Mouse (Mus musculus) granulocyte monocyte progenitor cell, adult 5-6 weeks (primary cell): ENCODE data around the gene Selenon. TPM values are rescaled to one million over a fixed set of nuclear protein-coding genes. Genes with fewer than 3 reads are reported as not detected.

Source experiments
- ATAC-seq: replicated peaks from 2 replicates; pipeline ENCODE4 v1.8.0; 2016; ENCODE audit warnings: mild to moderate bottlenecking, moderate TSS enrichment, inconsistent platforms; ENCODE audit not compliant: poor library complexity, severe bottlenecking
- total RNA-seq, 2 experiments: library from RNA; stranded (forward) in 1 of 2; stranded (reverse) in 1 of 2; fragments of 200-712, 200-1000 nt in 1 of 2; fragments of >200 nt in 1 of 2; fragmentation: Nextera tagmentation in 1 of 2; gene quantifications; 2 replicates each; pipeline ENCODE4 v1.2.3; 2014 to 2017

Selenon gene
- total RNA-seq (2014; fragmentation: Nextera tagmentation) (32.4 and 32.8 TPM in 2 replicates), total RNA-seq (2017) (3.2 and 6.9 TPM in 2 replicates)

- ATAC-seq, result peak; percentile 12
These were observed at the start of gene Selenon for GRCm38 (mm10) chr4:134551494-134552316. Gene Selenon (minus strand): TSS chr4:134552166.

DNA sequence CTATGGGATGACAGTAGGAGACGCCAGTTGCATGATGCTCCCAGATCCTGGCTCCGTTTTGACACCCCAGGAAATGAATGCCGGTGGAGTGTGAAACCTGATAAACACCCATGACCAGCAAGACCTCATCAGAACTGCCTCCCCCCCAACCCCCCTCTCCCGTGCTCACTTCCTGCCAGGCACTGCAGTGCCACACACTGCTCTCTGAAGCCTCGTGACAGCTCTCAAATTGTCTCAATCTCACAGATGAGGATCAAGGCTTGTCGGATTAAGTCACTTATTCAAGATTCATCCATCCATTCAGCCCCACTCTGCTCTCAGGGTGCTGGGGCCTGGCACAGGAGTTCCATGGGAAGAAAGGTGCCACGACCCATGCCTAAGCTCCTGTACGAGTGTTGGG, 49.4 kb upstream of the Selenon start:
- peak; percentile 67 for ATAC-seq

- ATAC-seq, result no peak
These were observed 48.8 kb upstream of the Selenon start for GRCm38 (mm10) chr4:134600777-134601176.

DNA sequence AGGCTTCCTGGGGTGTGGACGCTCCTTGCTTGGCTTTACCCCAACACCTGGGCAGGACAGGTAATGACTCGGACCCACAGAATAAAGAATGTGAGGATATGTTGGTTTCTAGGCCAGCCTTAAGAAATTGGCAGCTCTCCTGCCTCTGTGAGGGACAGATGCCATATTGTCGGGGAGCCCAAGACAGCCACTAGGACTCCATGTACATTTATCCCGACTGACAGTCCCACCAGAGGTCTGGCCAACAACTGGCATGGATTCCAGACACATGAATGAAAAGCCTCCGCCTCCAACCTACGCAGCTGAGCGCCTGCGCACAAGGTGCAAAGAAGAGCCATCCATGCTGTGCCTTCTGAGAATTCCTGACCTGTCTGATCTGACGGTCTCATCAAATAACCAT, 48.1 kb upstream of the Selenon start:
- no peak for ATAC-seq

GRCm38 (mm10) chr4:134596816-134597692, 45.1 kb upstream of the Selenon start:
- ATAC-seq, result no peak

DNA sequence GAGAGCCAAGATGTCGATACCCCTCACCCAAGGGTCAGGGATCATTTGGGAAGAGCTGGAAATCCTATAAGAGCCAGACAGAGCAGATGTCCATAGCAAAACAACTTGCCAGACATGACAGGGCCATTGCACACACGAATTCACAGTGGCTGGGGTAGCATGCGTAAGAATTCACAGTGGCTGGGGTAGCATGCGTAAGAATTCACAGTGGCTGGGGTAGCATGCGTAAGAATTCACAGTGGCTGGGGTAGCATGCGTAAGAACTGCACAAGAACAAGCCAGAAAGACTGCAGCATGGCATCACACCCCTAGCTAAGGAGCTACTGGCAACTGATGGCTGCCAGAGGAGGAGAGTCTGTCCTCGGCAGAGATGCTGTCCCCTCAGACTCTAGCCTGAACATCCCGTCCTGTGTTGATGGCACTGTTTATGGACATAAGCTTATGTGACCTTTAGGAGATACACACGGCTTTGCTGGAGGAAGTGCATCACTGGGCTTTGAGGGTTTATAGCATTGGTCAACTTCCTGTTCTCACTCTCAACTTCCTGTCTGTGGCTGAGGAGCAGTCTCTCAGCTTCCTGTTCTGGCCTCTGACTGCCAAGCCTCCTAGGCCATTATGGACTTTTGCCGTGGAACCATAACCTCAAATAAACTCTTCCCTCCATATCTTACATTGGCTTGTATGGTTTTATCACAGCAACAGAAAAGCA, 42.9 kb upstream of the Selenon start:
- peak; percentile 86 for ATAC-seq

DNA sequence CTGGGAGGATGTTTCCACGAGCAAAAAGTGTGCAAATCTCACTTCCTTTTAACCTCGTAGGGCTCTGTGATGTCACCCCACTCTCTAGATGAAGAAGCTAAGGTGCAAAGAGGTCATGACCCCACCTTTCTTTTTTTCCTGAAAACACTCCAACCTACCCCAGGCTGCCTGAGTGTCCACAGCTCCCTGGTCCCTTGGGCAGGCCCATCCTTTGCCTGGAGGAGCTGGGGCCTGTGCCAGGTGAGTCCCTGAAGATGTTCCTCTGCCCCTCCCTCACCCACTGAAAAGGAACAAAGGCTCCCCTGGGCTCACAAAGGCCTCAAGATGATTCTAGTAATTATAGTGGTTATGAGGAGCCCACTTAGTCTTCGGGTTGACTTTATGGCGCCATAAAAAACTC, 40.5 kb upstream of the Selenon start:
- ATAC-seq, result no peak

DNA sequence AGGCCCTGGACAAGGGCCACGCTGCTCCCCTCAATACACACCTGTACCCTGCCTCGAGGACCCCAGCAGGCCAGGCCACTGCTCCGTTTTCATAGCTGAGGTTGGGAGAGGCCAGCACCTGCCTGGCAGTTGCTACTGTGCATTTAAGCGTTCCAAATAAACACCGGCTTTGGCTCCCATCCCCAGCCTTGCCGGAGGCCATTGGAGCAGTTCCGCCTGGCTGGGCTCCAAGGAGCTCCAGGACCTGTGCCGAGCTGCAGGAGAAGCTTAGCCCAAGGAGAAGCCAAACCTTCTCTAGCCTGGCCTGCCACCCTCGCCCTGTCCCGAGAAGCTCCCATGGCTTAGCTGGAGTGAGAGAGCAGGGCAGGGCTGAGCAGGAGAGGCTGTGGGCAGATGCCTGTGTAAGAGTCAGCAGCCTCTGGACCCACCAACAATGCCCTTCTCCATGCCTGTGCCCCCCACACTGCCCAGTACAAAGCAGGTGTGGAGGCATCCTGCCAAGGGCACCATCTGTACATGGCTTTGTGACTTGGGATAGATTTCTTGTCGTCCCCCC, 39.6 kb upstream of the Selenon start:
- no peak for ATAC-seq

- no peak for ATAC-seq
These were observed 38.4 kb upstream of the Selenon start for GRCm38 (mm10) chr4:134590227-134590926.

DNA sequence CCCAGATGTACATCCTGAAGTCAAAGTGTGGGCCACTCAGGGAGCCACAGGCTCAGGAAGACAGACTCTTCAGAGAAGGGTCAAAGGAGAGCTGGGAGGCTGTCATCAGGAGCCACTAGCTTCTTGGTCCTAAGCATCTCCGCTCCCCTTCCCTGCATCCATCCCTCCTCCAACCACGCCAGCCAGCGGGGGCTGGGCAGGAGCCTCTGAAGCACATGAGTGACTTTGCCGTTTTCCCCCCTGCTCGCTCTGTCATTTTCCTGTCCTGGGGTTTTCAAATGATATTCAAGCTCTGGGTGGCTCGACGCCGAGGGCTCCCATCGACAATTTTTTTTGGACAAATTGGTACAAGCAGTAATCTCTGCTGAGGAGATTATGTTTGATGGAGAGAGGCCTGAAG, 37.8 kb upstream of the Selenon start:
- no peak for ATAC-seq

GRCm38 (mm10) chr4:134588951-134589350, 37.0 kb upstream of the Selenon start:
- peak; percentile 92 for ATAC-seq

- ATAC-seq, result no peak
These were observed 36.3 kb upstream of the Selenon start for GRCm38 (mm10) chr4:134588287-134588686.

DNA sequence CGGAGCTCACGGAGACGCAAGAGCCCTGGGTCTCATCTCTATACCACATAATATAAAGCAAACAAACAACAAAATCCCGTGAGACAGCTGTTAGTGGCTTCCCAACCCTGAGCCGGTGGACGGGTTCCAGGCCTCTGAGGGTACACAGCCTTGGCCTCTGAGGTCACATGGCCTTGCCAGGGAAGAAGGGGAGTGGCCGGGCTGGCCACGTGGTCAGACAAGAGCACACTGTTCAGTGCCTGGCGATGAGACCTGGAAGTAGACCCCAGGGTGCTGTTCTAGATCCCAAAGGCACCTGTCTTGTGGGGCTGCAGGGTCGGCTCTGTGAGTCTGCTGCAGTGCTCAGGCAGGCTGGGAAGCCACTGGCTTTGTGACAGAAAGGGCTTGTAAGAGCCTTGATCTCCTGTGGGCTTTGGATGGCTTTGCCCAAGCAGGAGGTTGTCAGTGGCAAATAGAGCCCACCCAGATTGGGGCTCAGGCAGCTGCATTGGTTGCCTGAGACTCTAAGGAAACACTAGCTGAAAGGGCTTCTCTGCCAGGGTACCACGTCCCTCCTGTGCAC, 35.8 kb upstream of the Selenon start:
- no peak for ATAC-seq

GRCm38 (mm10) chr4:134586631-134587030, 34.7 kb upstream of the Selenon start:
- ATAC-seq, result peak; percentile 38

DNA sequence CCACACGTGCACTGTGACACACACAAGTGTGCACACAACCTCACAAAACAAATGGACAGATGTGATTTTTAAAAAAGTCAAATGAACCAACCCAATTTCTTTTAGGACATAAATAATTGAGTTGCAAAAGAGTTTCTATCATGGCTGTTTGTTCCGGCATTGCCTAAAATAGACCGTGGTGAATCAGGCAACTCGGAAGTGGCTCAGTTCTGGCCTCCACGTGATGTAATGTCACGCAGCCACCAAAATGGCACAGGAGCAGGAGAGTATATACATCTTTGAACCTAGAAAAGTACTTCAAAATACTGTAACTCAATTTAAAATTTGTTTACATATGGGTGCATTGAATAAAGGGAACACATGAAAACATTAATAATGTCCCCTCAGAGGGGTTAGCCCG, 34.2 kb upstream of the Selenon start:
- ATAC-seq, result peak; percentile 26; the same call in 1 of the 2 replicates

GRCm38 (mm10) chr4:134583513-134583912, 31.5 kb upstream of the Selenon start:
- peak; percentile 47; the same call in 1 of the 2 replicates for ATAC-seq

DNA sequence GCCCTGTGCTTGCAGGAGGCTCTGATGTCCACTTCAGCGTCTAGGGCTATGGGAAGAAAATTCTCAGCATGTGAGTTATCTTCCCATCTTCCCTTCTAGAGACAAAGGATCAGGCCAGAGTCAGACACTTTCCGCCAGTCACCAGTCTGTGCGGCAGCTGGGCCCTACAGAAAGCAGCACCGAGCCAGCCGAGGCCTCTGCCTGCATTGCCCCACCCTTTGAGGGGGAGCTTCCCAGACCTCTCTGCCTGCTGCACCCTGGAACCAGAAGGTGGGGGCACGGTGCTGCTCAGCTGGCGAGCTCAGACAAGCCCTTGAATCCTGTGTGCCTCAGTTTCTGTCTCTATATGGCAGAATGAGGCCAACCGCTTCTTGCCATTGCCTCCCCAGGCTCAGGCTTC, 29.4 kb upstream of the Selenon start:
- no peak for ATAC-seq

DNA sequence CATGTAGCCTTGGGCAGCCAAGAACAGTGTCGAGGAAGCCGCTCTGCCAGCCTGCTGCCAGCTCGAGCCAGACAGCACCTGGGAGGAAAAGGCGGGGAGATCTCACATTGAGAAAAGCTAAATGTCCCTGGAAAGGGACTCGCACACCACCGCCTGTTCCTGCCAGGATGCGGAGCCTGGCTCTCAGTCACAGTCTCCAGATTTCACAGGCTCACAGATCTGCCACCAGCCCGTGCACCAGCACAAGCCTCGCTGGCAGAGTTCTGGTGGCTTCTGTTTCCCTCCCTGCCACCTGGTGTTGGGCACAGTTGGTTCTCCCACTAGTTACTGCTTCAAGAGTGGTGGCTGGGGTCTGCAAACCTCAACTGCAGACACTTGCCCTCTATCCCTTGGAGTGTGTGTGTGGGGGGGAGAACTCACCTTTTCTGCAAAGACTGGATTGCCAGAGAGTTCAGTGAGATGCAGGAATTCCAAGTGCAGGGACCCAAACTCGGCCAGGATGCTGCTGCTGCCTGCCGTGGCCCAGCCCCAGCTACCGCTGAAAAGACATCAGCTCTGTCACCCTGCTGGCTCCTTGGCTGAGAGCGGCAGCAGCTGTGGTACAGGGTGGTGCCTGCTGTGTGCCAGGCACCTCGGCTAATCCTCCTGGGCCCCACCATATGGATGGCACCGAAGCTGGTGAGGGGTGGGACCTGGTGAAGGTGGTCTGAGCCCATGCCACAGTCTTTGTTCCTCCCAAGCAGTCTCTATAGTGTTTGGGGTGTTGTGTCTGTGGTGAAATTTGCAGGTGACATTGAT, 28.6 kb upstream of the Selenon start:
- ATAC-seq, result no peak

DNA sequence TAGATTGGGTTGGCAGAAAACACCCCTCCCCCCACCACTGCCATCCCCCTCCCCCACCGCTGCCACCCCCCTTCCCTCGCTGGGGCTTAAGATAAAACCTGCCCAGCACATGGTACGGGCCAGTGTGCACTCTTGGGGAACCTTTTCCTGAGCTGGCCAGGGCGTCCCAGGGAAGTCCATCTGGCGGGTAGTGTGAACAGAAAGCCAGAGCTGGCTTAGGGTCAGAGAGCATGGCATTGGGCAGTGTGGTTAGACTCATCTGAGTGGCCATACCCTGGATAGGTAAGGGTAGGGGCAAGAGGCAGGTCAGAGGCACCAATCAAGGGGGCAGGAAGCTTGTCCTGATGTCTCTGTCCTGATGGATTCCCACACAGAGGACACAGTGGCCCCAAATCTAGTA, 27.7 kb upstream of the Selenon start:
- no peak for ATAC-seq
